Mouse (Mus musculus) testis, adult 10 weeks (tissue): ENCODE data around the gene Mfsd4b4. TPM values are rescaled to one million over a fixed set of nuclear protein-coding genes. Genes with fewer than 3 reads are reported as not detected.

Experiments used
- polyA plus RNA-seq: library from polyadenylated mRNA; stranded (reverse); fragments of 350-450 nt; fragmentation: Illumina TruSeq; extraction: RNeasy Lipid Tissue Mini Kit (QIAGEN cat#74804); gene quantifications from one replicate; pipeline ENCODE4 v1.2.3, GENCODE M21; 2014; ENCODE audit warnings: low read depth, low replicate concordance

Mfsd4b4 gene
- polyA plus RNA-seq: 6.6 TPM

DNA sequence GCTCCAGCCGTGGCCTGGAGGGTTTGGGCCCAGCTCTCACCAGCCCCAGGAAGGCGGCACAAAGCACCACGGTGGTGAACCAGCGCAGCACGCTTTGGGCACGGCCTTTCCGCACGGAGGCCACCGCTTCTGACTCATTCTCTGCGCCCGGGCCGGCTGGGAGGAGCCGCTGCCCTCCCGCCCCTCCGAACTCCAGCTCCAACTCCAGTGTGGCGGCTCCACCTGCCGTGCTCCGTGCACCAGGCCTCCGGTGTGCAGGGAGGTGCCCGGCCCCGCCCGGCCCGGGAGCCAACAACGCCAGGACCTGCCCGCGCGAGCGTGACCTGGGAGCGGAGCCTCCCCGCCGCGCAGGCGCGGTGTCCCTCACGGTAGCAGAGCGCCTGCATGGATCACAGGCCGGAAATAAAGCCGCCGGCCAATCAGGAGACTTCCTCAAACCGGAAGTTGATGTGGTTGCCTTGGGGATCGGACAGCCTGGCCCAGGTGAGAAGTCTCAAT lies at the start of gene Mfsd4b4:
TSS of gene Mfsd4b4 (minus strand) at position 365 of the 498 bp plus-strand sequence.

DNA sequence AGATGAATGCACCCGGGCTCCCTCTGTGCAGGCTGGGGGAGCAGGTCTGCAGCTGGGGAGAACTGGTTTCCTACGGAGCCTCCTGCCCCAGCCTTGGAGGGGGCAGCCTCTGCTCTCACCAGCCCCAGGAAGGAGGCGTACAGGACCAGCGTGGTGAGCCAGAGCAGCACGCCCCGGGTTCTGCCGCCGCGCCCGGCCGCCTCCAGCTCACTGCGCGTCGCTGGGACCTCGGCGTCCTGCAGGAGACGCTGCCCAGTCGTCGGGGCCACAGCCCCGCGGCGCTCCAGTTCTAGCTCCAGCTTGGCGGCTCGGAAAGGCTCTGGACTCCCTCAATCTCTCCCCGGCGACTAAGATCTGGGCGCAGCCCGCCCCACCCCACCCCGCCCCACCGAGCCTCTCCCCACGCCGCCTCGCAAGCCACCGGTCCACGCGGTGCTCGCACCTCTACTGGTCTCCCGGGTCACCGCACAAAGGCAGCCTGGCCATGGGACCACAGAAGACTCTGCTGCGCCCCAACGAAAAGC lies 27.6 kb upstream of the Mfsd4b4 start, which contains the start of gene Mfsd4b2:
TSS of gene Mfsd4b2 (minus strand) at position 308 of the 524 bp plus-strand sequence.

Other genes with a start within 250 kb of the Mfsd4b4 start
- 108 TPM for gene Rev3l, start 167.1 kb downstream of the Mfsd4b4 start, polyA plus RNA-seq
- not detected for gene Mfsd4b2, start 27.7 kb upstream of the Mfsd4b4 start, polyA plus RNA-seq
- gene Mfsd4b3, start 60.9 kb upstream of the Mfsd4b4 start, polyA plus RNA-seq: 0.22 TPM
- not detected for gene Mfsd4b5, start 87.4 kb upstream of the Mfsd4b4 start, polyA plus RNA-seq
- gene Mfsd4b1, start 126.0 kb upstream of the Mfsd4b4 start, polyA plus RNA-seq: 0.84 TPM
- 2.3 TPM for gene Slc16a10, start 243.0 kb upstream of the Mfsd4b4 start, polyA plus RNA-seq